Mouse (Mus musculus) urinary bladder, adult 2 months (tissue): ENCODE measurements around the gene Bicd1. TPM values are rescaled to one million over a fixed set of nuclear protein-coding genes. Genes with fewer than 3 reads are reported as not detected.
A peak's percentile ranks its signal among the peaks of the same experiment; 100 is the strongest.
"Not testable (repeated sequence)": the region's sequence is repeated elsewhere in the genome, so short reads cannot be mapped to it uniquely, and the experiment has no call there.

ENCODE experiments used
- DNase-seq: peaks from one replicate; pipeline ENCODE4 v3.0.0; 2022; ENCODE audit warnings: low spot score
- polyA plus RNA-seq: library from polyadenylated mRNA; depleted of rRNA; stranded (reverse); fragments of >200 nt; gene quantifications from 2 replicates; pipeline ENCODE4 v1.2.3, GENCODE M21; 2012; rRNA removed

Gene Bicd1
- polyA plus RNA-seq, result 4.7 and 6.4 TPM in 2 replicates

DNA sequence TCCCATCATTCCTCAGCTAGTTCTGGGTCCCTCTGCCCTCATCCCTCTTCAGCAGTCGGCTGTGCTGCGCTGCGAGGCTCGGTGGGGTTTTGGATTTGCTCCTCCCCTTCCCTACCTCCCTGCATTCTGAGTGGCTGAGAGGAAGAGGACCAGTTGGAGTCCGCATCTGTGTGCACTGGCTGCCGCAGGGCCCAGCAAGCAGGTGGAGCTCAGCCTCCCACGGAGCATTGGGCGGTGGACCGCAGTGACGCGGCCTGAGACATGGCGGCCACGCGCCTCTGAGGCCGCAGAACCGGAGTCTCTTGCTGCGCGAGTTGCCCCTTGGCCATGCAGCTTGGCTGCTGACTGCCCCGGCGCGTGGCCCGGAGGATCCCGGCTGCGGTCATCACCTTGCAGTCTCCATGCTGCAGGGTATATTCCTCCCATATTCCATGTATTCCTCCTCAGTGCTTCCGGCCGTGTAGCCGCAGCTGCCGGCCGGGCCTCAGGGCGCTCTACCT, at the start of gene Bicd1:
Gene Bicd1, plus strand, starts transcription at position 54 of the 500 bp plus-strand sequence.
- DNase-seq, result peak; percentile 55

DNA sequence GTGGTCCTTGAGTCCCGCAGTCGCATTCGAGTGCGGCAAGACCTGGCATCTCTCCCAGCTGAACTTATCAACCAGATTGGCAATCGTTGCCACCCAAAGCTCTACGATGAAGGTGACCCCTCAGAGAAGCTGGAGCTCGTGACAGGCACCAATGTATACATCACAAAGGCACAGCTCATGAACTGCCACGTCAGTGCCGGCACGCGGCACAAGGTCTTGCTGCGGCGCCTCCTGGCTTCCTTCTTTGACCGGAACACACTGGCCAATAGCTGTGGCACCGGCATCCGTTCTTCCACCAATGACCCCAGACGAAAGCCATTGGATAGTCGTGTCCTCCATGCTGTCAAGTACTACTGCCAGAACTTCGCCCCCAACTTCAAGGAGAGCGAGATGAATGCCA, 46.2 kb upstream of the Bicd1 start:
- not testable (repeated sequence) for DNase-seq

DNA sequence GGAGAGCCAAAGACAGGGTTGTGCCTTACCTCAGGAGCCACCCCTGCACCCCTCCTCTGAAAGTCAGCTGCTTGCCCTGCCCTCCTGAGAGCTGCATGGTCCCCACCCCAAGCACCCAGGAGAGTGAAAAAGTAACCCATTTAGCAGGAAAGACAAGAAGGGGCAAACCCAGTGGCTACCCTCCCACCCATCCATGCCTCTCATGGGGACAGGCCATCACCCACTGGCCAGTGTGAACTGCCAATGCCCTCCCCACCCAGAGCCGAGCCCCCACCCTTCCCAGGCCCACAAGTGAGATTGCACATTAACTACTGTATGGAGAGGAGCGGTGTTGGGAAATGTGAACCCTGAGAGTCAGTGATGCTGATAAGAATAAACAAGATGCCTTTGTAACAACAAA, 42.7 kb upstream of the Bicd1 start:
- not testable (repeated sequence) for DNase-seq

DNA sequence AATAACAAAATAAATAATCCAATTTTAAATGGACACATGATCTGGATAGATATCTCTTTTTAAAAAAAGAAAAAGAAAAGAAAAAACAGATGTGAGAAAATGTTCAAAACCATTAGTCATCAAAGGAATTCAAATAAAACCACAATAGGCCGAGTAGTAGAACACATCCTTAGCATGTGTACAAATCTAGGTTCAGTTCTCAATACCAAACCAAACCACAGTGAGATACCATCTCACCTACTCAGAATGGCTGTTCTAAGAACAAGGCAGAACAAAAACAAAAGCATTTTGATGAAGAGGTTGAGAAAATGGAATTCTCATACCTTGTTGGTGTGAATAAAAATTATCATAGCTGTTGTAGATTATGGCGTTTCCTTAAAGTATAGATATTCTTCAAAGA, 42.3 kb upstream of the Bicd1 start:
- DNase-seq, result no peak

DNA sequence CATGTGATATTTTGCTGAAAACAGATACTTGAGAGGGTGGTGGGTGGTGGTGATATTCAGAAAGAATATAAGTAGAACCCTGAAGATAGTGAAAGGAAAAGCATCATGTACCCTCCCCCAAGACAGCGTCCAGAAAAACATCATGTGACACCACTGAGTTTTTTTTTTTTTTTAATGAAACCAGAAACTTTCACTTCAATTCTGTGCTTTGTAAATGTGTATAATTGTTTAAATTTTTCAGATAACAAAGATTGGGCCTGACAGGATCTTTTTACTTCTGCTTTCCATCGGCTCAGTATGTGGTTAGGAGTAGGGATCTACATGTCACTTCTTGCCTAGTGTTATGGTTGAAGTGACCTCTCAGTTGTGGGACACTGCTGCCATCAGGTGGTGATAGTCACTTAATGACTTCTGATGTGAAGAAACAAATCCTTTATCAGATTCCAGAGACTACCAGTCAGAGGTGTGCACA, 33.7 kb upstream of the Bicd1 start:
- DNase-seq, result no peak

DNA sequence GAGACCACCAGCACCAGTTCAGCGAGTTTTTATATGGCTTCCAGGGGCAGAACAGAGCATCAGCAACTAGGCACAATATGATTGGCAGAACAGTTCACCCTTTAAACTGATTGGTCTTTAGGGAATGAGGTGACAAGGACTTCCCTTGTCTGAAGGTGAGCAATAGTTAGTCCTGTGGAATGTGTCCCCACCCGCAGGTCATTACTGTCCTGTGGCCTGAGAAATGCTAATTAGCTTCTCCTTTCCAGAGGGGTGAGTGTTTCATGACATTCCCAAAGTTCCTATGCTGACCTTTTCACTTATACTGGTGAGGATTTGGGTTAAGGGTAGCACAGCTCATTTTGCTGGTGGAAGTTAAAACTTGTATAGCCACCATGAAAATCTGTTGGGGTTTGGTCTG, 25.2 kb upstream of the Bicd1 start:
- no peak for DNase-seq

DNA sequence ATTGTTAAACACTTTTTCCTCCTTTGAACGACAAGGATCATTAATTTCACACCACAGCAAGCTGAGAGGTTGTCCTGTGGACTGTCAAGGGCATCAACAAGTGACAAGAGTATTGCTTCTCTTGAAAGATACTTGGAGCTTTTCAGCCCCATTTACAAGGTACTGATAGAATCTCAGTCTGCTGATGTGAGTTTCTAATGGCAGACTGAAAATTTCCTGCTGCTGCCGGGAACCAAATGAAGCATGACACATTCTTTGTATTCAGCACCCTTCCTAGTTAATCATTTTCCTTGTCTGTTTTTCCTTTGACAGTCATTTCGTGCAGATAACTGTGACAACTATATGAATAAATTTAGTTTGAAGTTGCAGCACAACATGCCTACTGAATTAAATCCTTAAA, 22.3 kb upstream of the Bicd1 start:
- DNase-seq, result no peak

DNA sequence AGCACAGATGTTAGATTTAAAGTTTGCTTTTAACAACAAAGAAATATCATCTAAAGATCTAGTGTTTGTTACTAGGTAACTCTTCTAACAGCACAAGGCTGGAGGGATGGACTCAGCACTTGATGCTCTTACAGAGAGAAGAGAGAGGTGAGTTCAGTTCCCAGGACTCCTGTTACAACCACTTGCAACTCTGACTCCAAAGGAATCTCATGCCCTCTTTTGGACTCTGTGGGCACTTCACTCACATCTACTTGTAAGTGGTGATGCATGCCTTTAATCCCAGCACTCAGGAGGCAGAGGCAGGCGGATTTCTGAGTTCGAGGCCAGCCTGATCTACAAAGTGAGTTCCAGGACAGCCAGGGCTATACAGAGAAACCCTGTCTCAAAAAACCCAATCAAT, 19.1 kb upstream of the Bicd1 start:
- DNase-seq, result not testable (repeated sequence)

DNA sequence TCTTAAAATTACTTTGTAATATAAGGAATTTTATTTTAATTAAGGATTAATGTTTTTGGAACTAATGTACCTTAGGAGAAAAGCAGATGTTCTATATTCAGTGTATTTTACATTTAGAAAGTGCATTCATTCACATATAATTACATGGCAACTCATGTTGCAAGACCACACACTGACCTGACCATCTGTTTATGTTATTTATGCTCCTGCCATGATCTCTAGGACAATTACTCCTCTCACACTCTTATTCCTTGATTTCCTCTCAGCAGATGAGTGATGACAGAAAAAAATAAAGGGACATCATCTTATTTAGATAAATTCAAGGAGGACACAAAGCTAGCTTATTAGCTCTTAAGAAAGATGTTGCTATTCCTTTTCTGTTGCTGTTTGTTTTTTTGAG, 9.3 kb upstream of the Bicd1 start:
- DNase-seq, result no peak

DNA sequence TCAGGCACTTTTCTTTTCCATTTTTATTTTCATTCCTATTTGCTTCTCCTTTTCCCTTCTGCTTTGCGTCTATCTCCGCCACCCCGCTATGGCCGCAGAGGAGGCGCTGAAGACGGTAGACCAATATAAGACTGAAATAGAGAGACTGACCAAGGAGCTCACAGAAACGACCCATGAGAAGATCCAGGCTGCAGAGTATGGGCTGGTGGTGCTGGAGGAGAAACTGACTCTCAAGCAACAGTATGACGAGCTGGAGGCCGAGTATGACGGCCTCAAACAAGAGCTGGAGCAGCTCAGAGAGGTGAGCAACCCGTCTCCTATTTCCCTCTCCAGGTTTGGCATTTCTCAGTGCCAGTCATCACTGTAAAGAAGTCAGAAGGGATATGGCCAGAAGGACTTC, 655 bp downstream of the Bicd1 start:
- DNase-seq, result peak; percentile 24

DNA sequence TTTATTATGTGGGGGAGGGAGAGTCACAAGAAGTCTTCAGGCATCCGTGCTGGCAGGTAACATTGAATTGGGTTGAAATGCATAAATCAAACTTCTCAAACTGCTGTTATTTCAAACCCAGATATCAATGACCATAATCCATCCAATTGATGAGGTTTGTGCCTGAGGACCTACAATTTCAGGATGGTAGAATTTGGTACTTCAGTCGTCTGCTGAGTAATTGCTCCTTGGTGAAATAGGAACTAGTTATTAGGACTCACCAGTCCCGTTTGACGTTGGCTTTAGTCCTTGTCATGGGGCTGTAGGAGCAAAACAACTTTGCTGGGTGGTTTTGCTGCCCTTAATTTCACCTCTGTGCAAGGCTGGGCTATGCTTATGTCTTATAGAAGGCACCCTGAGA, 1.2 kb downstream of the Bicd1 start:
- DNase-seq, result no peak

DNA sequence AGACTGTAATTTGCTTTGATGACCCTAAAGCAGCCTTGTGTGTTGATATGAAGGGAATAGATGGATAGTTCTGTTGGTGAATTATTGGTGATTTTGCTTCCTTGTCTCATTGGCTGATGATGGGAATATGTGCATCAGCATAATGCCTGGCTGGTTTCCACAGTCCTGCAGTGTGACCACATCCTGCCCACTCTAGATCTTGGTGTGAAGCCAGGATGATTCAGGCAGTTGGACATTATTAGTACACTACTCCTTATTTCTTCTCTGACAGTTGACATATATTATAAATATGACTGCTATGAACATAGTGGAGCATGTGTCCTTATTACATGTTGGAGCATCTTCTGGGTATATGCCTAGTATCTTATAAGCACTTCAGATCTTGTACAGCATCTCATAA, 4.6 kb downstream of the Bicd1 start:
- no peak for DNase-seq

DNA sequence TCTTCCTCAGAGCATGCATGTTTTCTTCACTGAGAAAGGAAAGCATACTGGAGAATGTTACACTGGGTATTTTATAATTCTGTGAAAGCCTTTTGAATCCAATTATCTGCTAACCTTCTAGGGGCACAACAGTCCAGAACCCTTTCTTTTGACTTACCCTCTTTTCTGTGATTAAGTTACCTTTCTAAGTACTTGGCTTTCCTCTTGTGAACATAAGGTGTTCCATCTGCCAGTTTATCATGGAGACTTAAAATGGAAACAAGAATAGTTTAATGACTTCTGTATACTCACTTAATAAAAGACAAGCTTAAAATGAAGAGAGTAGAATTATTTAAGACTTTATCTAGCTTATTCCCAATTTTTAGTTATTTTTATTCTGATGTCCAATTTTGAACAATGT, 16.1 kb downstream of the Bicd1 start:
- DNase-seq, result no peak

DNA sequence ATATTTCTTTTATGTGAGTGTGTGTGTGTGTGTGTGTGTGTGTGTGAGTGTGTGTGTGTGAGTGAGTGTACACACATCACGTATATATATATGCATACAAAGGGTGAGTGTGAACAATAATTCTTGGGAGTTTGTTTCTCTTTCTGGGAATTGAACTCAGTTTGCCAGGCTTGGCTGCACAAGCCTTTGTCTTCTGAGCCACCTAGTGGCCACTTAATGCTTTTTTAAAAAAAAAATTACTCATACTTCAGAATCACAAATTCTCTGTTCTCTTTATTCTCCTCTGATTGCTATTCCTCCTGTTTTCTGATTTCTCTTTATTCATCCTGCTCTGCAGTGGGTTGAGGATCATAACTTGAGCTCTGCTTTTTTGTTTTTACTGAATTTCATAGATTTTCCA, 30.5 kb downstream of the Bicd1 start:
- DNase-seq, result no peak

DNA sequence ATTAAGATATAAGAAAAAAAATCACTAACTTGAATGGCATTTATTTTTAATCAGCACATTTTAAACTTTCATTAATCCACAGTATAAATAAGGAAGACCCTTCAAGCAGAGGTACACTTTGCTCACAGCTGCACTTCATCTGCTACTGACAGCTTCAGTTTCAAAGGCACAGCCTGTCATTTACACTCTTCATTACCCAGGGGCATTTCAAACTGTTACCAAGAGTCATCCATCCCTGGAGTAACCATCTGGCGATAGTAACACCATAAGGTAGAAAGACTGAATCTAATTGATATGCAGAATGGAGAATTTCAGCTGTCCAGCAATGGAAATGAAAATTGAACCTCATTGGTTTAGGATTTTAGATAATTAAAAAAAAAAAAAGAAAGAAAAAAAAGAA, 34.2 kb downstream of the Bicd1 start:
- DNase-seq, result no peak

DNA sequence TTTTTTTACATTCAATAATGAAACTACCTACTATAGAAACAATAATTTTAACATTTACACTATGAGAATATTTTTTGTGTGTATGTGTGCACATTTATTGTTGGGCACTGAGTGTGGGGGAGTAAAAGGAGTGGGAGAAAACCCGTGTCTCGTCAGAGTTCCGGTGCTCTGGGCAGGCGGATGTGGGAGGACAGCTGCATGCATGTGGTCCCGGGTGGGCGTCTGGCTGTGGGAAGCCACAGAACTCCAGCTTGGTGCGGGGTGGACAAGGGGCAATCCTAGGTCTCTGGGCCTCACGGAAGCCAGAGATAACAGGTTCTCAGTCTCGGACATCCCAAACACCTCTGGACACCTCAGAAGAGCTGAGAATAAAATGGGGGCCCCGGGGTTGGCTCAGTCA, 37.2 kb downstream of the Bicd1 start:
- no peak for DNase-seq

DNA sequence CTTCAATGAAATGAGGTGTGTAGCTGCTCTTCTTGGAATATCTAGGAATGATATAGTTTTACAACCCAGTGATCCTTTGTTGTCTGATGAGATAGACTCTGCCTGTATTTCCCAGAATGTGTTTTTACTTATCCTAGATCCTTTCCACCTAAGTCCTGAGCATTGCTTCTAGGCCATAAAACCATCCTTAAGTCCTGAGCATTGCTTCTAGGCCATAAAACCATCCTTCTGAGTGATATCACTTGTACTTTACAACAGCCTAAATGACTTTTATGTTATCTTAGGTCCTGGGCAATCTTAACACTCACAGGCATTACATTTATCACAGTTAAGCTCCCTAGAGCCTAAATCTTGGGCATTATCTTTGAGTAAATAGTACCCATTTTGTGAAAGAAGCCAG, 48.6 kb downstream of the Bicd1 start:
- DNase-seq, result no peak

DNA sequence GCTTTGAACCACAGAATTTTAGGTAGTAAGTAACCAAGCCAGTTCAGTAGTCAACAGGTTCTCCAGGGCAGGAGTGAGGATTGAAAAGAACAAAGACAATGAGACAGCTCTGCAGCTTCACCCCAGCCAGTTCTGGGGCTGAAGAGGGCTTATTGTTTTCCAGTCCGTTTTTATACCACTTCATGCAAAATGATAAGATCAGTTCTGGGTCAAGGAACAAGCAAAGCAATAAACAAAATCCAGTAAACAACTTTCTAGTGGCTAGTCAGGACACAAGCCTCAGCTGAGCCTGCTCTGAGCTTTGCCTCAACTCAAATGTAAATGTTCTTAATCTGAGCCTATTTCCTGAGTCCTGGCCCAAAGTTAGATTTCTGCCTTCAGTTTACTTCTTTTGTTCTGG, 52.3 kb downstream of the Bicd1 start:
- DNase-seq, result no peak

DNA sequence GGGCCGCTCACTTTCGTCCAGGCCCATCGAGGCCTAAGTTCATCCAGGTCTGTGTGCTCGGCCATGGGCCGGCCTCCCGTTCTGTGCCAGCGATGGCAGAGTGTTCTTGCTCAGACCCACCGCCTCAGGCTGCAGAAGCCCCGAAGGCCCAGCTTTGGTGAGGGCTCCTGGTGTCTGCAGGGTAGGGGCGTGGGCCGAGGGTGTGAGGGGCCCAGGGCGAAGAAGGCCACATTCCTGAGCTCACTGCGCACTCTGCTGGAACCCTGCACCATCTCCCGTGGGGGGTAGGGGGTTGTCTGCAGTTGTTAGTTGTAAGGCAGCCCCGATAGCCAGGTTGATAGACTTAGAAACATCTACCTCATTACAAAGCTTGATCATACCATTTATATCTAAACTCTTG, 62.8 kb downstream of the Bicd1 start:
- no peak for DNase-seq

DNA sequence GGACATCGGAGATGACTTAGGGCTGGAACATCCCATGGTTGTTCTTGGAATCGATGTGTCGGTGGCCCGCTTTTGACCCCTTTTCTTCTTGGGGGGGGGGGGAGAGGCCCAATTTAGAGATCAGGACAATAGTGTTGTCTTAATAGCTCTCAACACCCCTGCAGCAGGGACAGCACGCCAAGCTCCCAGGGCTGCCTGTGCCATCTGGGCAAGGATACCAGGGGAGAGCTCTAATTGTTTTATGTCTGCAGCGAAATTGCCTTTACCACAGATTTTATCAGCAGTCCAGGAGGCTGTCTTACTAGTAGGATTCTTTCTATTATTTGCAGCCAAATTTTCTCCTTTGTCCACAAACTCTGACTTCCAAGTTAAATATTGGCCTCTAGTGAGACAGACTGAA, 63.8 kb downstream of the Bicd1 start:
- not testable (repeated sequence) for DNase-seq

DNA sequence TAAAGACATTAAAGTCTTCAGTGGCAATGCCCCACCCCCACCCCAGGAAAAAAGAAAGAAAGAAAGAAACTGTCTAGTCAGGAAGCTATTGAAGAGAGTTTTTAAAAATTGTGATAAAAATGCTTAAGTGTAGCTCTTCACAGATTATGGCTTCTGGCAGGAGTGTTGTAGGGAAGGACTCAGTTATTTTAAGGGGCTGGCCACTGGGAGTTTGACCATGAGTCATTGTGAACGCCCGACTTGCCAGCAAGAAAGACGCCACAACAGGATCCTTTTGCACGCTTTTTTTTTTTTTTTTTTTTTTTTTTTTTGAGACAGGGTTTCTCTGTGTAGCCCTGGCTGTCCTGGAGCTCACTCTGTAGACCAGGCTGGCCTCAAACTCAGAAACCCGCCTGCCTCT, 73.2 kb downstream of the Bicd1 start:
- DNase-seq, result not testable (repeated sequence)

DNA sequence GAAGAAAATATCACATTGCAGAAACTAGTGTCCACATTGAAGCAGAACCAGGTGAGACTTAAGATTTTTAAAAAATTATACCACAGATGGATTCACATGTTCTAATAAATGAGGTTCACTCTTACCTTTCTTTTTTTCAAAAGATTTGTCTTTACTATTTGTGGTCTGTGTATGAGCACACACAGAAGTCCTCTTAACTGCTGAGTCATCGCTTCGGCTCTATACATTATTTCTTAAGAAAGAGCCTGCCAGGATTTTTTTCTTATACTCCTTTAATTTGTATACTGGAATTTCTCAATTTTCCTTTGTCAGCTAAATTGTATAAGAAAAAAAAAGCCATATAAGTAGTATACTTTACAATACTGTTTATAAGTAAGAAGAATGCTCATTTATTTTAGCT, 86.0 kb downstream of the Bicd1 start:
- no peak for DNase-seq

DNA sequence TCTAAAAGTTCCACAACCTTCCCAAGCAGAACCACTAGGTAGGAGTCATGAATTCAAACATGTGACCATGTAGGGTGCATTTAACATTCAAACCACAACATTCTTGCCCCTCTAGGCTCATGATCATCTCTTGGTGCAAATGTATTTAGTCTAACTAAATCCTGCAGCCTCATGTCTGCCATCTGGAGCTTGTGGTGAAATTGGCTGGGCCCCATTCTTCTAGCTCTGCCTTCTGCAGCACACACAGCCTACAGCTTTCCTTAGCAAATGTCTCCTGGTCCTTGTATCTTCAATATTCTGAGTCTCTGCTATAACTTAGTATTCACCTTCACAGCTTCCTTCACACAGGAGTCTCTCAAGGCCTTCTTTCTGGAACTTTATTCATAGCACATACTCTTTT, 87.2 kb downstream of the Bicd1 start:
- no peak for DNase-seq

DNA sequence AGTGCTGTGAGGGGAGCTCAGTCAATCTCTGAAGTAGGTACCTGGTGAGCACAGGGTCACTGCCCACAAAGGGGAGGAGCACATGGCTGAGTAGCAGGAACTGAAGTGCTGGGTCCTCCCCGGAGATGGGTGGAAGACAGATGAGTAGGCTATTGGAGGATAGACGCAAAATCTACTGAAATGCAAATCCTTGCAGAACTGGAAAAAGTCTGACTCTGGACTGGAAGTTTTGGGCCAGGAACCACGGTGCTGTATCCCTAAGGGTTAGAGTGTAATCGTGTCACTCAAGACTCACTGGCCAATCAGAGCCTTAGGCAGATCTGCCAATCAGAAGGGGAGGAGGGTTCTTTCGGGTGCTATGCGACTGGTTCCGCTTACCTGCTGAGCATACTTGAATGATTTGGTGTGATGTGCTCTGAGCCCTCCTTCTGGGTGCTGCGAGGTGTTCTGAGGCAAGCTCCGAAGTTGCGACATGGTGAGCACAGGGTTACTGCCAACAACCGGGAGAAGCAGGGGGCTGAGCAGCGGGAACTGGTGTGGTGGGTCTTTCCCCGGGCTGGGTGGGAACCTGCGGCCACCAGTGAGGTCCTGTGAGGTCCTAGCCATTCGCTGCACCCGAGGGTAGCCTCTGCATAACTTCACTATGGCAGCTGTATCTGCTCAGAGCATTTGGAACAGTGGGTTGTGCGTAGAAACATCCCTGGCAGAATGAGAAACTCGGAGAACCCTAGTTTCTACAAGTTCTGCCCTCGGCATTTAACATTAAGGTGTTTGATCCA, 157.2 kb downstream of the Bicd1 start:
- DNase-seq, result peak; percentile 32
